ENCODE assay signal across 8 mouse cellular contexts in genomic region chr13:51643924-51644828, GRCm38 (mm10). TPM values are rescaled to one million over a fixed set of nuclear protein-coding genes. Genes with fewer than 3 reads are reported as not detected.
DNase-seq lines count a peak whose midpoint lies in the region; ATAC-seq and TF ChIP-seq lines count a peak whose summit lies in the region.

No protein-coding gene starts in this region.

- peaks cover 6% of the 10 kb centered on the region for H3K36me3 ChIP-seq in megakaryocyte, embryonic 14.5 days (replicated peaks; ENCODE audit: low read length)
- H3K36me3 ChIP-seq in hindbrain, embryonic 16.5 days (ENCODE audit: control insufficient read depth, insufficient read depth, low read length) = no peaks in the 10 kb centered on the region
- H3K36me3 ChIP-seq in neural tube, embryonic 12.5 days = no peaks in the 10 kb centered on the region

- H3K9ac ChIP-seq in hindbrain, embryonic 16.5 days (ENCODE audit: low read depth, low read length) = peak overlapping the region; percentile 82
- H3K9ac ChIP-seq in neural tube, embryonic 12.5 days = peak overlapping the region; percentile 52

- H3K4me3 ChIP-seq in megakaryocyte, embryonic 14.5 days (replicated peaks) = peak overlapping the region; percentile 98
- H3K4me3 ChIP-seq in embryonic fibroblast, embryonic 13.5 days (ENCODE audit: insufficient read depth, low read length) = peak overlapping the region; percentile 68
- peak overlapping the region; percentile 72 for H3K4me3 ChIP-seq in hindbrain, embryonic 16.5 days (ENCODE audit: low read length)
- H3K4me3 ChIP-seq in neural tube, embryonic 12.5 days = peak overlapping the region; percentile 76

- H3K27me3 ChIP-seq in megakaryocyte, embryonic 14.5 days (replicated peaks) = no peaks in the 10 kb centered on the region
- no peaks in the 10 kb centered on the region for H3K27me3 ChIP-seq in hindbrain, embryonic 16.5 days (replicated peaks; ENCODE audit: control insufficient read depth, insufficient read depth, low read length)
- no peaks in the 10 kb centered on the region for H3K27me3 ChIP-seq in neural tube, embryonic 12.5 days (replicated peaks)

- TF ChIP-seq CTCF in embryonic fibroblast, embryonic 13.5 days (IDR thresholded peaks at IDR 0.05; ENCODE audit: borderline replicate concordance, insufficient read depth, low read length) = no peak

- WGBS in hindbrain, embryonic 16.5 days = 49% methylated on average over 20 of the region's 20 CpGs
- WGBS in neural tube, embryonic 12.5 days = 52% methylated on average over 20 of the region's 20 CpGs

- H3K27ac ChIP-seq in embryonic fibroblast, embryonic 13.5 days (ENCODE audit: insufficient read depth, low read length) = no peak overlapping the region
- H3K27ac ChIP-seq in hindbrain, embryonic 16.5 days (ENCODE audit: low read depth, low read length) = peak overlapping the region; percentile 74
- no peak overlapping the region for H3K27ac ChIP-seq in neural tube, embryonic 12.5 days

- H3K4me2 ChIP-seq in hindbrain, embryonic 16.5 days (ENCODE audit: low read length) = peak overlapping the region; percentile 71
- peak overlapping the region; percentile 79 for H3K4me2 ChIP-seq in neural tube, embryonic 12.5 days (replicated peaks)

- no peak for DNase-seq in urinary bladder, postnatal 25 days (ENCODE audit: low spot score)
- DNase-seq in frontal cortex, postnatal 36 days (ENCODE audit: low spot score in 2 of 2) = no peak

- no peak for ATAC-seq in megakaryocyte, adult 5-6 weeks (ENCODE audit: poor library complexity, severe bottlenecking)
- peak; percentile 12 for ATAC-seq in hindbrain, embryonic 16.5 days
- peak; percentile 19 for ATAC-seq in neural tube, embryonic 12.5 days (ENCODE audit: low FRiP score, low read depth)
- ATAC-seq in inflammation-experienced regulatory T-cells, adult 6 months = no peak

- no peak for TF ChIP-seq POLR2A in embryonic fibroblast, embryonic 13.5 days (IDR thresholded peaks at IDR 0.05; ENCODE audit: low read depth, low read length)

- H3K9me3 ChIP-seq in megakaryocyte, embryonic 14.5 days = no peaks in the 10 kb centered on the region; the same call in 1 of the 2 replicates
- no peaks in the 10 kb centered on the region for H3K9me3 ChIP-seq in hindbrain, embryonic 16.5 days (ENCODE audit: control insufficient read depth, low read length)
- no peaks in the 10 kb centered on the region for H3K9me3 ChIP-seq in neural tube, embryonic 12.5 days

- peaks cover 38% of the 10 kb centered on the region for H3K4me1 ChIP-seq in megakaryocyte, embryonic 14.5 days
- 0 out of 2 replicates have a peak, but pooled peaks cover 2% of the 10 kb centered on the region for H3K4me1 ChIP-seq in embryonic fibroblast, embryonic 13.5 days (ENCODE audit: control insufficient read depth, insufficient read depth, low read length)
- H3K4me1 ChIP-seq in hindbrain, embryonic 16.5 days (ENCODE audit: control insufficient read depth, insufficient read depth, low read depth, low read length) = peaks cover 5% of the 10 kb centered on the region
- H3K4me1 ChIP-seq in neural tube, embryonic 12.5 days = peaks cover 12% of the 10 kb centered on the region

RNA-seq across cellular contexts. Expression of gene Cks2, which starts 0.9 kb away (rescaled TPM):
- 18.5 and 117 TPM in 2 replicates for polyA plus RNA-seq in megakaryocyte, embryonic 14.5 days (2012; ENCODE audit: insufficient read depth, low replicate concordance)
- 282 and 302 TPM in 2 replicates for total RNA-seq in megakaryocyte, adult 5-6 weeks (2015)
- 143 and 170 TPM in 2 replicates for total RNA-seq in megakaryocyte, adult 5-6 weeks (2017)
- 102 and 144 TPM in 2 replicates for polyA plus RNA-seq in embryonic fibroblast, embryonic 13.5 days (2011; ENCODE audit: insufficient read length, low read depth, missing spikeins)
- polyA plus RNA-seq in hindbrain, embryonic 16.5 days (2015; fragmentation: Nextera tagmentation; extraction: Ambion mirVana) = 49.7 and 50.1 TPM in 2 replicates
- polyA plus RNA-seq in neural tube, embryonic 12.5 days (2016; fragmentation: Nextera tagmentation; extraction: Ambion mirVana) = 177 and 181 TPM in 2 replicates
- polyA plus RNA-seq in inflammation-experienced regulatory T-cells, adult 6 months (2017; shearing (Covaris generic)) = 100 to 1,000 TPM in 1 of 3 experiments, 10 to 100 TPM in 2; 25.7 to 172 (median 40.8) TPM

RNA-seq across cellular contexts. Expression of gene Secisbp2, which starts 7.3 kb away (rescaled TPM):
- polyA plus RNA-seq in megakaryocyte, embryonic 14.5 days (2012; ENCODE audit: insufficient read depth, low replicate concordance) = 10.7 and 21.6 TPM in 2 replicates
- total RNA-seq in megakaryocyte, adult 5-6 weeks (2015) = 14.0 and 16.1 TPM in 2 replicates
- total RNA-seq in megakaryocyte, adult 5-6 weeks (2017) = 18.2 and 21.9 TPM in 2 replicates
- 12.2 and 15.7 TPM in 2 replicates for polyA plus RNA-seq in embryonic fibroblast, embryonic 13.5 days (2011; ENCODE audit: insufficient read length, low read depth, missing spikeins)
- 27.4 and 28.6 TPM in 2 replicates for polyA plus RNA-seq in hindbrain, embryonic 16.5 days (2015; fragmentation: Nextera tagmentation; extraction: Ambion mirVana)
- polyA plus RNA-seq in neural tube, embryonic 12.5 days (2016; fragmentation: Nextera tagmentation; extraction: Ambion mirVana) = 25.9 and 33.3 TPM in 2 replicates
- 10 to 100 TPM; 34.3 to 43.2 (median 34.5) TPM for polyA plus RNA-seq in inflammation-experienced regulatory T-cells, adult 6 months (2017; shearing (Covaris generic))

Comparison
In these comparisons a context has a peak if more than half of its experiments do, and no peak if none do; other contexts are left out.
1. ATAC-seq: peak in hindbrain, embryonic 16.5 days (single experiment) and neural tube, embryonic 12.5 days (single experiment); none in megakaryocyte, adult 5-6 weeks (single experiment) and inflammation-experienced regulatory T-cells, adult 6 months (single experiment).
2. Peak in every context shown above with its lines, with median percentiles within 50 percentile points of each other: H3K4me3 ChIP-seq.